Mouse (Mus musculus) gastrocnemius, postnatal 10 days (tissue): ENCODE measurements around the gene Plod3. TPM values are rescaled to one million over a fixed set of nuclear protein-coding genes. Genes with fewer than 3 reads are reported as not detected.
A peak's percentile ranks its signal among the peaks of the same experiment; 100 is the strongest.

Experiments used
- DNase-seq: peaks from one replicate; pipeline ENCODE4 v3.0.0; 2021; ENCODE audit warnings: mixed read lengths
- microRNA-seq, 2 experiments: library from miRNA; unstranded; fragments of <30 nt; microRNA quantifications; one replicate each; pipeline ENCODE4 v1.2.0; 2021
- total RNA-seq, 2 experiments: library from RNA; stranded (reverse); gene quantifications; 2 replicates each; pipeline ENCODE4 v1.2.3; 2021

Plod3 gene
- total RNA-seq, 2 experiments from 2014 or later = 21.3 to 33.5 TPM

- DNase-seq = no peak
Observed at GRCm38 (mm10) chr5:137024318-137024717, 37.5 kb downstream of the Plod3 start.

GRCm38 (mm10) chr5:137025132-137025531 lies 38.3 kb downstream of the Plod3 start:
- DNase-seq = peak; percentile 88

GRCm38 (mm10) chr5:137026092-137026491 lies 39.3 kb downstream of the Plod3 start, which contains the start of gene Vgf:
Vgf (plus strand) TSS chr5:137026392.
- DNase-seq = no peak

- DNase-seq = no peak
Observed at GRCm38 (mm10) chr5:137028561-137029272, 41.9 kb downstream of the Plod3 start.

- DNase-seq = no peak
Observed at GRCm38 (mm10) chr5:137029273-137029585, 42.4 kb downstream of the Plod3 start.

GRCm38 (mm10) chr5:137029643-137030415 lies 43.0 kb downstream of the Plod3 start:
- peak; percentile 99 for DNase-seq

- DNase-seq = no peak
Observed at GRCm38 (mm10) chr5:137030416-137030810, 43.6 kb downstream of the Plod3 start.

GRCm38 (mm10) chr5:137031076-137032032 lies 44.5 kb downstream of the Plod3 start:
- DNase-seq = peak; percentile 51

- DNase-seq = peak; percentile 19
Observed at GRCm38 (mm10) chr5:137032033-137032421, 45.2 kb downstream of the Plod3 start.

- DNase-seq = peak; percentile 82
Observed at GRCm38 (mm10) chr5:137032641-137033074, 45.8 kb downstream of the Plod3 start.

- no peak for DNase-seq
Observed at GRCm38 (mm10) chr5:137036211-137036610, 49.4 kb downstream of the Plod3 start.

GRCm38 (mm10) chr5:137039453-137039852 lies 52.6 kb downstream of the Plod3 start:
- no peak for DNase-seq

- no peak for DNase-seq
Observed at GRCm38 (mm10) chr5:137041442-137041841, 54.6 kb downstream of the Plod3 start.

GRCm38 (mm10) chr5:137043997-137044396 lies 57.2 kb downstream of the Plod3 start:
- no peak for DNase-seq

GRCm38 (mm10) chr5:137045402-137046323 lies 58.8 kb downstream of the Plod3 start, which contains the start of gene Ap1s1:
Ap1s1 (minus strand) TSS chr5:137046135.
- DNase-seq = peak; percentile 97

Small RNA genes lying within 50 kb of the gene (microRNA-seq; reads per million reads assigned to microRNA genes)
- gene Mir702 = 7.5 to 14.9 reads per million in 2 experiments

Other genes starting within 250 kb of the Plod3 start
- 10 to 100 TPM; 24.4 to 28.0 TPM for gene Col26a1, start 103.8 kb upstream of the Plod3 start, total RNA-seq
- 1 to 10 TPM; 7.3 to 8.3 TPM for gene Ift22, start 78.9 kb upstream of the Plod3 start, total RNA-seq
- 100 to 1,000 TPM; 151 to 154 TPM for gene Fis1, start 33.7 kb upstream of the Plod3 start, total RNA-seq
- 1 to 10 TPM; 2.5 to 2.6 TPM for gene Cldn15, start 20.4 kb upstream of the Plod3 start, total RNA-seq
- gene Znhit1, start 1.0 kb downstream of the Plod3 start, total RNA-seq = 10 to 100 TPM; 39.8 to 41.8 TPM
- gene Vgf, start 39.4 kb downstream of the Plod3 start, total RNA-seq = under 1 TPM; 0.21 to 0.45 TPM
- gene Ap1s1, start 59.1 kb downstream of the Plod3 start, total RNA-seq = 10 to 100 TPM; 33.4 to 37.0 TPM
- gene Serpine1, start 85.2 kb downstream of the Plod3 start, total RNA-seq = 1 to 10 TPM; 2.2 to 2.9 TPM
- 10 to 100 TPM in 1 of 2 experiments, 1 to 10 TPM in 1; 9.2 to 14.2 TPM for gene Trim56, start 129.2 kb downstream of the Plod3 start, total RNA-seq
- gene Muc3, start 162.3 kb downstream of the Plod3 start, total RNA-seq = not detected
- under 1 TPM; 0.23 to 0.59 TPM for gene Muc3a, start 225.4 kb downstream of the Plod3 start, total RNA-seq